Mouse (Mus musculus) thymus, postnatal 25 days (tissue): ENCODE measurements around the gene Gm13124.
"Not testable (repeated sequence)": the region's sequence is repeated elsewhere in the genome, so short reads cannot be mapped to it uniquely, and the experiment has no call there.

ENCODE experiments used
- DNase-seq: peaks from one replicate; pipeline ENCODE4 v3.0.0; 2022

The Gm13124 gene

DNA sequence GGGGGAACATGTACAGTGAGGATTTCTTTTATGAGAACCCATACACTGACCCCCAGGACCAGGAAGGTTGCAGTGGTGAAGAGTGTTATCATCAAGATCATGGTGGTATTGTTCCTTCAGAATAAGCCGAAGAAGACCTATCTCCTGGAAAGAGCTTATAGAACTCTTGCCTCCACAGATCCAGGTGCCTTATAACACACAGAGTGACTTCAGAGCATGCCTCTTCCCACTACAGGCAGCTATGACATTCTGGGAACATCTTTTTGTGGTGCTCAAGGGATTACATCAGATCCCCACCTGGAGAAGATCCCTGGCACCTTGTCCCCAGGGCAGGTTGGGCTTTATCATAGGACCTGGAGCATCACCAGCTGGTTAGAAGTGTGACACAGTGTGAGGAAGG is at the start of gene Gm13124:
Gm13124 (minus strand) TSS at position 101 of the 400 bp plus-strand sequence.
- no peak for DNase-seq

DNA sequence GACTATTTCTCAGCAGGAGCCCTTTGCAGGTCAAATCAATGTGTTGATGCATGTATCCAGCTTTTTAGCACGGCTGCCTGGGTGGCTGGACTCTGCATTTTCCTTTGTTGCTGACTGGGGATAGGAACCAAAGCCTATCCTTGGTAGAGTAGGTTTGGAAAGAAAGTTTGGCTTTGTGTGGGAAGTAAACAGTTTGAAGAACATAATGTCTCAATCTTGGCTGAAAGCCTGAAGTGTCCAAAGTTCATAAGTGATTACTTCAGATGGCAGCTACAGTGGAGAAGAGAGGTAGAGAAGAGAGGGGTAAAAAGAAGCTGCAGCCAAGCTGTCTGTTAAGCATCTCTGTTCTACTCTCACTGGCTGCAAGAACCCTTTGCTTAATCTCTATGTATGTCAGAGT is 49.7 kb upstream of the Gm13124 start:
- DNase-seq, result no peak

DNA sequence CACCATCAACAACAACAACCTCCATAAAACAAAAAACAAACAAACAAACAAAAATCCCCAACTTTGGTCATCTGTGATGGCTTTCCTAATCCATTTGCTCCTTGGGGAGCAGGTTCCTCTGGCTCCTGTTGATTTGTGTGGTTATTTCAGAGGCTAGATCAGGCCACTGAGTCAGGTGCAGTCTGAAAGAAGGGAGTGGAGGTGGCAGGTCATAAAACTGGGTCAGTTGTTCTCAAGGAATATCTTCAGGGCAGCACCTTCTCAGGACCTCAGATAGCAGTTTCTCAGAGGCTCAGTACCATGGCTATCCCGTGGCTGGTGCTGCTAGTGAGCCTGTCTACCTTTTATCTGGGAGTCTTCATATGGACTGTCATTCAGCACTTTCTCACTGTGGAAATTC is 48.5 kb upstream of the Gm13124 start, which contains the start of gene Aadacl4:
Aadacl4 (plus strand) TSS at position 301 of the 400 bp plus-strand sequence.
- DNase-seq, result no peak

DNA sequence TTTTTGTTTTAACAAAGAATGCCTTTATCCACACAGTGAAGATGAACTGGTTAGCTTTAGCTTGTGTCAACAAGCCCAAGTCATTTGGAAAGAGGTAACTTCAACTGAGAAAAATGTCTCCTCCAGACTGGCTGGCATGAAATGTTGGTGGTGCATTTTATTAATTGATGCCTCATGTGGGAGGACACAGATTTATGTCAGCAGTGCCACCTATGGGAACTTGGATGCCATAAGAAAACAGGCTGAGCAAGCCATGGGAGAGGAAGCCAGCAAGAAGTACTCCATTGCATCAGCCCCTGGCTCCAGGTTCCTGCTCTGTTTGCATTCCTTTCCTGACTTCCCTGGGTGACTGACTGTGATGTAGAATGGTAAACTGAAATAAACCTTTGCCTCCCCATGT is 27.9 kb upstream of the Gm13124 start:
- no peak for DNase-seq

DNA sequence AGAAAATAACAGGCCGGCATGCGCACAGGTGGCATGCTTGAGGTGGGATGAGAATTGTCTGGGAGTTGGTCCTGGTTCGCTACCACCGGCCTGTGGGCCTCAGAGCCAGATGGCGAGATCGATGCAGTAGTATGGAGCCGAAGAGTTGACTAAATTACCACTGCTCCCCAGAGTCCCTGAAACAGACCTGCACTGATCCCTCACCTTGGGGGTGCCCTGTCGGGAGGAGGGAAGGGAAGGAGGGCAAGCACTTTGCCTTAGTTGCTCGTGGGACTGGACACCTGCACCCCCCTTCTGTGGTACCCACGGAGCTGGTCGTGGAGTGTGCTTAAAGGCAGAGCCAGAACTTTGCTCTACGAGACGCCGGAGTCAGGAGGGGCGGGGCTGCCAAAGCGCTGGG is 21.3 kb upstream of the Gm13124 start:
- DNase-seq, result not testable (repeated sequence)

DNA sequence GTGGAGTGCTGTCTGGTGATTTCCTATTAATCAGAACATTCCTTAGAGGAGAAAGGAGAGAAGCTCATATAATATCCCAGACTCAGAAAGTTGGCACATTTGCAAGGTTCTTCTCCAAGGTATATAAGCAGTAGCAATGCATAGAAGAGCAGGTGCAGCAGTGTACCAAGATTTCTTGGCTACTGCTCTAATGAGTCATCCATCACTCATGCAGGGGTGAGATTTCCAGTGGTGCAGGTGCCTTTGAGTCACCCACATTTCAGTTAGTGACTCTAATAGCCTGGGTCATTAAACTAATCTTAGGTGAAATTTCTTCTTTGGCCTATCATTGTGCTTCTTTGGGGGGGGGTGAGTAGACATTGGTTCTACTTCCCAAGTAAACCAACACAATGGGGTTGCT is 2.8 kb upstream of the Gm13124 start:
- no peak for DNase-seq

DNA sequence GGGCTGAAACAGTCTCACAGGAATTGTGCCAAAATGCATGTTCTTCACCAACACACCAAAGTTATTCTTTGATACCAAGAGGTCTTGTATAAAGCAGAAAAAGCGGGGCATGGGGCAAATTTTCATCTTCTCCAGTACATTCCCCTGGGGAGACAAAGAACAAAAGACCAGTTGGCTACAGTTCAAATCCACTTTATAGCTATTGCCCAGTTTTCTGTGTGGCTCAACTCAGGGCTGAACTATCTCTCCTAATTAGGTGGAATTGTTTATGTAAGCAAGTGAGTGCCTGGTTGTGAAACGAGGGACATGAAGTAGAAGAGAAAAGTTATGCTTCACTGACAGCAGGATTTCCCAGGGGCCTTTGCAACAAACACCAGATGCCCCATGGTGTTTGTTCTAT is 3.7 kb downstream of the Gm13124 start:
- no peak for DNase-seq

DNA sequence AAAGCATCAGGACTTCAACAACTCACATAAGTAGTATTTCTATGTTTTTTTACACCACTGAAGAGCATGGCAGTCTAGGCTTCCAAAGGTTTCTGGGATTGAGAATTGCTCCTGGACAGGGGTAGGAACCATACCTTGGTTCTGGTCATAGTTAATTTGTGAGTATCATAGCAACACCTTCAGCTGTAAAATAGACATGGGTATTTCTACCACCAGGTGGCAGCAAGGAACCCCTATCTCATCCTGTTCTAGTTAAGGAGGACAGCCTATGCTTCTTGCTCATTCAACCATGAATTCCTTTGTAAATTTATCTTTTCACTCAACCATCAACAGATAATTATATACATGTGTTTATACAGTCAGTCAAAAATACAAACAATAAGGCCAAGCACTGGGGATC is 5.1 kb downstream of the Gm13124 start:
- no peak for DNase-seq

DNA sequence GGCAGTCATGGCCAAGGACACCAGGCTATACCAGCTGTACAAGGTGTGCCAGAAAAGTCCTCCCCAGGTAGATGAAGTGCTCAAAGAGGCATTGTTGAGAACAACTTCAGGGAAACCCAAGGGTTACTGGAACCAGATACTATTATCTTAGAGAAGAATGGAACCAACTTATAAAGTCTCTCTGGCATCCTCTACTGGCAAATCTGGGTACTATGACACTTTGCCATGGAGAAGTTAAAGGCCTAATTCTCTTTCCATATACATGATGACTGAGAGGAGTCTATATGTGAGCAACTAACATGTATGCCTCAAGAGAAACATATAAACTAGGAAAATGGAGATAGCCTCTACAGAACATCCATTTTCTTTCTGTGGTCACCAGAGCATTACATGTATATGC is 13.8 kb downstream of the Gm13124 start:
- DNase-seq, result no peak

DNA sequence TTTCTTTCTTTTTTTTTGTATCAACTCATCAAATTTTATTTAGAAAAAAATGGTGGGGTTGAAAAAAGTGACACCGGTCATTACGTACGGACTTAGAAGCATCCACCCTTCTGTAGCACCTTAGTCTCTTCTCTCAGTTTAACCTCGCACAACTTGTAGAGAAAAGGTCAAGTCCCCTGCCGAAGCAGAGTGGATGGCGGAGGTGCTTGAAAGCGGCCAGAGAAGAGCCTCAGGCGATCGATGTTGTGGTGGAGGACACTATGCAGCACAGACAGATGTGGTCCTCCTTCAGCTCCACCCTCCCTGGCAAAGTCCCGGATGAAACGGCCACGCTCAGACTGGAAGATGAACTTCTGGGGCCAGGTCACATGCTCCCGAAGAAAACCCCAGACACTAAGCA is 19.6 kb downstream of the Gm13124 start:
- DNase-seq, result not testable (repeated sequence)

DNA sequence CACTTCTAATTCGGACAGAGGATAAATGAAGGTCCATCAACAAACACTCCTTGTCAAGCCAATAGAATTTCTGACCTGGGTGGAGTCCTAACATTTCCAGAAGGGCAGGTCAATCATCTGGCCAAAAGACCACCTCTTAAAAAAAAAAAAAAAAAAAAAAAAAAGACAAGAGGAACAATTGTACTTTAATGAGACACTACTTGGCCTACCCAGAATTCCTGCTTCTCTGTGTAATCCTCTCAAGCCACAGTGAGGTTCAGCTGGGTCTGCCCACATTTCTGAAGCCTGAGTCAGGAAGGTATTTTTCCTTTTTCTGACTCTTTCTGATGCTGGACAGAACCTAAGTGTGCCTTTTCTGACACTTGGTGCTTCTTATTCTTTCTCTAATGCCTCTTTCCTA is 20.2 kb downstream of the Gm13124 start:
- DNase-seq, result no peak

DNA sequence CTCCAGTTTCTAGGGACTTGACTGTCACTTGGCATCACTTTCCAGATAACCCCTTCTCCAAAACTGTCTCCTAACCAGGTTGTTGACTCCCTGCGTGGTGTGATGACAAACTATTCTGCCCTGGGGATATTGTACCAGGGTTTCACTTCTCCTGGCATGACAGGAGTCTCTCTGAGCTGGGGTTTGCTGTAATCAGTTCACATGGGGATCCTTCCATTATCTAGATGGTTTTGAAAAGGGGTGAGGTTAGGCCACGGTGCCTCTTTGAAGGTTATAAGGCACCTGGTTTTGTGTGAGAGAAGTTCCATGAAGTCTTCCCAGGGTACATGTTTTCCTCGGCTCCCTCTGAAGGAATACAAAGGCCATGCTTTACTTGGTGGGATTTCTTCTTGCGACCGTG is 45.4 kb downstream of the Gm13124 start, which contains the start of gene 9430007A20Rik:
9430007A20Rik (plus strand) TSS at position 301 of the 400 bp plus-strand sequence.
- no peak for DNase-seq

DNA sequence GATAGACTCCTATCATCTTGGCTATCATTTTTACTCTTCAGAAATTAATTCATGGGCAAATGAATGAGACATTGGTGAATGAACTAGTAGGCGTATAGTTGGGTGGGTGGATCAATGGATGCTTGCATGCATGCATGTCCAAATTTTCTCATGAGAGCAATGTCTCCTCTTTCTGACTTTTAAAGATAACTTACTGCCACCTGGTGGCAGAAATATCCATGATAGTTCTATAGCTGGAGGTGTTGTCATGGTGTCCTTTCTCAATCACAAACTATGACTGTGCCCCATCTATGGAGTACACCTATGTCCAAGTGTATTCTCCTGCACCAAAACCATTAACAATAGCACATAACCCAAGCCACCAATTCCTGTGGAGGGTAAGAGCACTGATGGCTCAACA is 58.4 kb downstream of the Gm13124 start:
- no peak for DNase-seq
